Mouse (Mus musculus) spleen, adult 12 weeks (tissue): ENCODE results near the gene Nlrp6.
"Not testable (repeated sequence)": the region's sequence is repeated elsewhere in the genome, so short reads cannot be mapped to it uniquely, and the experiment has no call there.

Experiments
- DNase-seq: peaks from one replicate; pipeline ENCODE4 v3.0.0; 2022; ENCODE audit warnings: low spot score

Nlrp6 gene

DNA sequence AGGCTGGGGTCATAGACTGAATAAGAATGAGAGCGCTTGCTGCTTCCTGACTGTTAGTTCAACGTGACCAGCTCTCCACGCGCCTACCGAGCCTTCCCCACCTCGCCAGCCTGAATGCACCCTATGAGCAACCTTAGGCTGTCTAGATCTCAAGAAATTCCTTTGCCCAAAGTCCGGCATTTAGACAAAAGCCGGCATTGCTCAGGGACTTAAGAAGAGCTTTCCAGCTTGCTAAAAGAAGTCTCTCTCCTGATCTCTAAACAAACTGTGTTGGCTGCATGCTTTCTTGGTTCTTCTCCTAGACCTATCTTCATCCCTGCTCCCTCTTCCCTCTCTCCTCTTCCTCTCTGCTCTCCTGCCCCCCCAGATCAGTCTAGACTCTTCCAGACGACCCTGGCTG is 54.2 kb downstream of the Nlrp6 start:
- no peak for DNase-seq

DNA sequence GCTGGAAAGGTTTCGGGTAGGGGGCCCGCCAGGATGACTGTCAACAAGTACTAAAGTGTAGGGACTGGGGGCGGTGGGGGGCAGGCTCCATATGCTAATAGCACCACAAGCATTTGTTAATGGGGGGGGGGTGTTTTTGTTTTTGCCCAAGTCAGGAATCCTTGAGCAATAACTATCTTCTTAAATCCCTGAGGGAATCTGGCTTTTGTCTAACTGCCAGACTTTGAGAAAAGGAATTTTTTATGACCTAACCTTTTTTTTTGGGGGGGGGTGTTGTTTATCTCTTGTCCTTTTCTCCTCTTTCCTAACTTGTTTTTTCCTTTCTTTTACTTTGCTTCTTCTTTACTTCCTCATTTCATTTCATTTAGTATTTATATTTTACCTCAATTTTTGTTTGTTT is 54.8 kb downstream of the Nlrp6 start:
- DNase-seq = no peak

DNA sequence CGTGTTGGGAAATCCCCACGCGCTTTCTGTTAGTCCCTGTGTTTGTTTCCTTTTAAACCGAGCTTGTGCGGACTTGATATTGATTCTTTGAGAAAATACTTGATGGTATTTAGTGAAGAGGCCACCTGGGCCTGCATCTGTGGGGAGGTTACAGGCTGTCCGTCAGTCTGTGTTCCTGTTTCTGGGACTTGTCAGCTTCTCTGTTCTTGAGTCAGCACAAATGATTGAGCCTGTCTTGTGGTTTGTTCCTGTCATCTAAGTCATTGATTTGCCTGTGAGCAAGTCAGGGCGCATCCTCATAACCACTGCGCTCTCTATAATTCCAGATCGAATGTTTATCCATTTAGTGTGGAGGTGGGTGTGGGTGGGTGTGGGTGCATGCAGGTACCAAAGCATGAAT is 56.0 kb downstream of the Nlrp6 start:
- not testable (repeated sequence) for DNase-seq
